Mouse (Mus musculus) testis, adult 2 months (tissue): ENCODE data around the gene Mroh7.

Source experiments
- CTCF ChIP-seq: fragments of 200-500 bp; IDR thresholded peaks from 2 replicates; pipeline ENCODE4 v1.5.1; 2012; ENCODE audit warnings: low read depth, mild to moderate bottlenecking, inconsistent platforms, low read length, moderate library complexity; ENCODE audit not compliant: control insufficient read depth, insufficient read depth, insufficient replicate concordance
- POLR2A ChIP-seq: fragments of 200-500 bp; IDR thresholded peaks from 2 replicates; pipeline ENCODE4 v1.6.1; 2012; ENCODE audit warnings: low read depth, mild to moderate bottlenecking, inconsistent platforms, low read length, moderate library complexity; ENCODE audit not compliant: control insufficient read depth

- no peak for TF ChIP-seq CTCF
- TF ChIP-seq POLR2A, result no peak
Observed at GRCm38 (mm10) chr4:106700798-106701197, 29.9 kb downstream of the Mroh7 start.
